Mouse (Mus musculus): ENCODE data around the gene Mtr.
A peak's percentile ranks its signal among the peaks of the same experiment; 100 is the strongest.

Gene Mtr

DNA sequence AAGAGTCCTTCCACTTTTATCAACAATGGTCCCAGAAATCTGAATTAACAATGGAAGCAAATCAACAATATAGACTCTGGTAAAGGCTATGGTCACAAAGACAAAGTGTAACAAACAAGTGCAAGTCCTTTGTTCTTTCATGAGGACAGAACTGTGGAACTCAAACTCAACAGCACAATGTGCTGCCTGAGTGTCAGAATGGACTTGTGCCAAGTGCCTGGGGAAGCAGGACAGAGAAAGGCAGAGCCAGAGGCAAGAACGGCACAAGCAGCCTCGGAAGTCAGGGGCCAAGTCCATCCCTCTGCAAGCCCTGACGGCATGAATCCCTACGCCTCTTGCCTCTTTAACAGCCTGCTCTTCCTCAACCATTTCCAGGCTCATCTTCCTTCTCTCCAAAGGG, 13.9 kb downstream of the Mtr start:
- DNase-seq (ENCODE audit: low read depth, low spot score) = no peak

DNA sequence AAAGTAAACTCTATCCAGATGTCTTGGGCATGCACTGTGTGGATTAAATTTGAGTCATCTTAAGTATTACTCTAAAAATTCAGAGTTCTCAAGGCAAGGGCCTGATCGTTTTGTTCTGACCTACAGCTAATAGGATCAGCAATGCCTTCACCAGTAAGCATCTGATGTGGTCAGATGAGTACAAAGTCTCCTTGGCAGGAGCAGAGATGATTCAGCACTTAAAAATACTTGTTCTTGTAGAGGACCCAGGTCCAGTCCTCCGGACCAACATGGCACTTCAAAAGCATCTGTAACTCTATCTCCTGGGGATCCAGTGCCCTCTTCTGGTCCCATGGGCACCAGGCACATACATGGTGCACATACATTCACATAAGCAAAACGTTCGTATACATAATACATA, 25.8 kb downstream of the Mtr start:
- DNase-seq (ENCODE audit: low read depth, low spot score) = no peak

GRCm38 (mm10) chr13:12228248-12228647, 29.7 kb downstream of the Mtr start:
- no peak for DNase-seq (ENCODE audit: low read depth, low spot score)

DNA sequence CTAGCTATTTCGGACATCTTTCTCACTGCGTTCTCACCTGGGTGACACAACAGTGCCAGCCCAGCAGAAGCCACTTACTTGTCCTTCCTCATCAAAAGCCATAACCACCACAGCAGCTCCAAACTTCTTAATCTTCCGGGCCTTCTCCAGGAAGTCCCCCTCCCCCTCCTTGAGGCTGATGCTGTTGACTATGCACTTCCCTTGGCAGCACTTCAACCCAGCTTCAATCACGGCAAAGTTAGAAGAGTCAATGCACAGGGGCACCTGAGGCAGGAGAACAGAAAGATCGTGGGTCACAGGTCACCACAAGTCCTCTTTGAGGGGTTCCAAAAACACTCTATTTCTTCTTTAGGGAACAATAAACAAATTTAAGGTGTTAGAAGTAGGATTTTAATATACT, 30.3 kb downstream of the Mtr start:
- no peak for DNase-seq (ENCODE audit: low read depth, low spot score)

- DNase-seq (ENCODE audit: low read depth, low spot score) = no peak
Measured at GRCm38 (mm10) chr13:12218603-12219002, 39.3 kb downstream of the Mtr start.

DNA sequence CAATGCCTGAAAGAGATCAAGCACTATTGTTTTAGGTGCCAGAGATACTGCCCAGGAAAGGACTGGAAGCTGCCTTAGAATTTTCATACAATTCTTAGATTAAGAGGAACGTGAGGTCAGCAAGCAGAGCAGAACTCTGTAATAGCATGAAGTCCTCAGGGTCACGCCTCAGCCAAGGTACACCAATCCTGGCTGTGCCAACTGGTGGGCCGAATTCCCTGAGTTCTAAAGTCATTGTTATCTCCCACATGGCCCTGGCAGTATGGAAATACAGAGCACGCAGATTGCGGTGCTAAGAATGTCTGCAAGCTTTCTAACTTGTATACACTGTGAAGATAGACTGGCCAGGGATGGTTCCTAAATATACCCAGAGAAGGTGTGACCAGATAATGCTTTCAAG, 43.0 kb downstream of the Mtr start:
- DNase-seq (ENCODE audit: low read depth, low spot score) = no peak

DNA sequence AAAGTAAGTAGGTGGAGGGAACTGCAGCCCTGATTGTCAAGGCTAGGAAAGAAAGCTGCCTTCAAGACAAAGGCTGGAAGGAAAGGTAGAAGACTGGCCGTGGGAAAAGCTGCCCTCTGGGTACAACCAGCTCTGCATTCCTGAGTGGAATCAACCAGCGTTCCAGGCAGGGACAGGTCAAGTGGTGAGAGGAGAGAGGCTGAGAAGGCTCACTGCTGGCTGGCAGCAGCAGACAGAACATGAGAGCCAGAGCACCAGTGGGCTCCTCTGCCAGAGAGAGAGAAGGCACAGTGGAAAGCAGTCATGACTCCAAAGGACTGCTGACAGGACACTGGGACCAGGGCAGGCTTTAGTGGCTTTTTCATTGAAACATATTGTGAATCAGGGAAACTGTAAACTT, 46.9 kb downstream of the Mtr start:
- DNase-seq (ENCODE audit: low read depth, low spot score) = no peak

DNA sequence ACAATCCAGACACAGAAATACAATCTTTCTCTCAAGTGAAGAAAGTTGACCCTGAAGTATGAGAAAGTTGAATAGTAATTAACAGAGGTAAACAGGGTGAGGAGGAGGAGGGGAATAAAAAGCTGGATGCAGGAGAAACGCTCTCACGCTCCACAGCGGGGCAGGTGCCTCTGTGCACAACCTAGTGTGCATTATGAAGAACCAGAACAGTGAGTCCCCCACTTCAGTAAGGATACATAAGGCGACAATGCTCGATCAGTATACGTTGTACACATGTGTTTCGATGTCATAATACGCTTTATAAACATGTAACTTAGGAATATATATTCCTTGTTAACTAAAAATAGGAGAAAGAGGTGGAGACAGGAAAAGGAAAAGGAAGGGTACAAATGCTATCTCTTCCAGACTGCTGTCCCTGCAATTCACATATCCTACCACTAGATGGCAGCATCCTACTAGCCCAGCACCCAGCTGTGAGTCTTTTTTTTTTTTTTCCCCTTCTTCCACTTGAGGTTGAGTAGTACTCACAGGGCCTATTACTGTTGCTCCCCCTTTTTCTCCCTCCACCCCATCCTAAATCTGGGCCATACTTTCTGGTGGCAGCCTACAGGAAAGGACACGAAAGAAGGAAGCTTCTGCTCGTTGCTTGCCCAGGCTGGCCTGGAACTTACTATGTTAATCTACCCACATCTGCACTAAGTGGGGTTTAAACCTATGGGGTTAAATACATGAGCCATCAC, 47.7 kb downstream of the Mtr start:
- peak; percentile 28 for DNase-seq (ENCODE audit: low read depth, low spot score)

GRCm38 (mm10) chr13:12200372-12200771, 57.5 kb downstream of the Mtr start:
- no peak for DNase-seq (ENCODE audit: low read depth, low spot score)

DNA sequence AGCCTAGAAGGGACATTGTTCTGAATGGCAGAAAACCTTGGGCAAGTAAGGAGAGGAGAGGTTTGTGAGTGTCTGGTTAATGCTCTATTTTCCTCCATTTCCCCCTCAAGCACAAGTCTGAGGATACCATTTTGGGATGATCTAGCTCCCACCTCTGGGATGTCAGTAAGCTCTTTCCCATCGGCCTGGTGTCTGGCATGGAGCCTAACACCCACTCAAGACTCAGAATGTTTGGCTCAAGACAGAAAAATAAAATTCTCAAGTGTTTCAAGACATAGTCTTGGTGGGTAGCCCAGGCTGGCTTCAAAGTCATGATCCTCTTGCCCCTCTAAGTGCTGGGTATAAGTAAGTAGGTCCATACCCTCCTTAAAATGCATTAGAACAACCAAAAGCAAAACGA, 59.4 kb downstream of the Mtr start:
- DNase-seq (ENCODE audit: low read depth, low spot score) = no peak

GRCm38 (mm10) chr13:12196861-12197260, 61.1 kb downstream of the Mtr start:
- no peak for DNase-seq (ENCODE audit: low read depth, low spot score)

DNA sequence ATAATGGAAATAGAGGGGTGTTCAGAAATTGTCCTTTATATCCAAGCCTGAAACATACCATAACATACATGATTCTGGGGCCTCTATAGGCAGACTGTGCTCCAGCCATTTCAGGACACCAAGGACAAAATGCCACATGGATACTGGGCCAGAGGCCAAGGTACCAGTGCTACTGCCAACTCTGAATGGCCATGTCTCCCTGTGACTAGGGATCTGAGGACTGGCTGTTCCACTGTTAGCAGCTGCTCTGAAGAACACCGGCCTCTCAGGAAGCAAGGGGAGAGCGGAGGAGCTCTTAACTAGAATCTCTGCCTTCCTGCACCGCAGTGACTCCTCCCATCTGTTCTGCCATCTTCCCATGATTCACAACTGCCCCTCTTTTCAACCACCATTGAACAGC, 61.9 kb downstream of the Mtr start:
- DNase-seq (ENCODE audit: low read depth, low spot score) = no peak

- no peak for DNase-seq (ENCODE audit: low read depth, low spot score)
Measured at GRCm38 (mm10) chr13:12194942-12195662, 62.8 kb downstream of the Mtr start.

DNA sequence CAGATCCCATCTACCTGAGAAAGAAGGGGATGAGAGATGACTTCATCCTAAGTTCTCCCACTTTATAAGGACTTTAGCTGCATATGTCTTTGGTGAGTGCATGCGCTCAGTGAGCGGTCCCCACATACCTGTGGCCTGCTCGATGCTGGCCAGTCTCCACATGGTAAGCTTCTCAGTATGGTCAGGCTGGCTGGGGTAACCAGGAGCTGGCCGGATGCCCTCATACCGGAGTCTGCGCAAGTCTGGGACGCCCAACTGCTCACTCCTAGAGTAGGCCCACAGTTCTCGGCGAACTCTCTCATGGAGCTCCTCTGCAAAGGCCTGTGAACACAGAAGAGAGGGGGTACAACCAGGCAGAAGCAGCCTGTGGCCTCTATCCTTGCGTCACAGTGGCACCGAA, 68.7 kb downstream of the Mtr start:
- DNase-seq (ENCODE audit: low read depth, low spot score) = no peak

DNA sequence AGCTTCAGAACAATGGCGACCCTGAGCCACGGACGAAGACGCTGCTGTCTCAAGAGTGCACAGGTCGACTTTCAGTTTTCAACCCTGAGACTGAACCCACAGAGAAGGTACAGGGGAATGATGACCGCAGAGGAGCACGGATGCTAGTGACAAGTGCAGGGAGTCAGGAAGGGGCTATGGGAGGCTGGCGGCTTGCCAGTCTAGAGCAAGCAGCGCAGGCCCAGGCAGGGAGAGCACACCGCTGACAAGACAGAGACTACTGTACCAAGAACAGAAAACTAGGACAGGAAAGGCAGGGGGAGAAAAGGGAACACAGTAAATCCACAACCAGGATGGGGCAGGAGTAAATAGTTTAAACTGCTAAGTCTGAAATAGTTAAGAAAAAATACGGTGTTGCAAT, 69.1 kb downstream of the Mtr start:
- DNase-seq (ENCODE audit: low read depth, low spot score) = no peak

DNA sequence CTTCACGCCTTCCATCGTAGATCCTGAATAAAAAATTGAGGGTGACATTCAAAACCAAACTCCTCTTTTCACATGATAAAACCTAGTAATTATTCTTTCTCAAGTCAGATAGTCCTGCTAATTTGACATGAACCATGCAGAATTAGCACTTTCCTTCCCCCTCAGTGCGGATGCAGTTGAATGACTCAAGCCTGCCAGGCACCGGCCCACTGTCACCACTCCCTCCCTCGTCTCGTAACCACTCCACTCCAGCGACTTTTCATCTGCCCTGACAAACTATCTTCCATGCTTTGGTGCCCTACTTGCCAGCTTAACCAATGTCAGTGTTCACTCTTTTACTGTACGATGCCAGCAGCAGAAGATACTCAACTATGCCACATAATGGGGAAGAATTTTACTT, 78.4 kb downstream of the Mtr start:
- no peak for DNase-seq (ENCODE audit: low read depth, low spot score)

- peak; percentile 76 for DNase-seq (ENCODE audit: low read depth, low spot score)
Measured at GRCm38 (mm10) chr13:12176761-12177160, 81.2 kb downstream of the Mtr start.

DNA sequence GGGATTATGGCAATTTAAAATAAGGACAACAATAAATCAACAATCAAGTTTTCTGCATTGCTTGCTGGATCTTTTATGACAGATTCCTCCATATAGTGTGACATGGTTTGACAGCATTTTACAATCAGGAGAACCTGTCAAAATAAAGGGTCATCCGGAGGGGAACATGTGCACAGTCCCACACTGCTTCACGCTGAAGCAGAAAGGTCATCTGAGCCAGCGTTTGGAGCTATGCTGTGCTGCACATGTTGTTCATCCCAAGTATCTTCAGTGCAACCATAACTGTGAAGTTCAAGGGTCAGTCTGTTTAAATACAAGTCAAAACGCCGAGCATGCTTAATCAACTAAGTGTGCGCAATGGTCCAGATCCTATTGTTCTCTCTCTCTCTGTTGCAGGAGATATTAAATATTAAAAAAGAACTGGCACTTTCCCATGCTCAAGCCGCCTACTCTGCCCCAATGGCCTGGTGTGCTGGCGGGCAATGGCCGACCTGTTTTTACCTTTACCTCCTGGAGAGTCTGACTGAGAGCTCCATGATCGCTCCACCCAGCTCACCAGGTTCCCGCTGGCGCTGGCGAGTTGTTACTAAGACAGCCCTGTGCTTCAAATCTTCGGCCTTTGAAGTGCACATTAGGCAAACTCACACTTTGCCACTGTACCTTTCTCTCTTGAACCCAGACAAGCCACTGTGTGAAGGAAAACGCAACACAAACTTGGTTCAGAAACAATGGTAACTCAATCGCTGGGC, 81.8 kb downstream of the Mtr start:
- no peak for DNase-seq (ENCODE audit: low read depth, low spot score)

DNA sequence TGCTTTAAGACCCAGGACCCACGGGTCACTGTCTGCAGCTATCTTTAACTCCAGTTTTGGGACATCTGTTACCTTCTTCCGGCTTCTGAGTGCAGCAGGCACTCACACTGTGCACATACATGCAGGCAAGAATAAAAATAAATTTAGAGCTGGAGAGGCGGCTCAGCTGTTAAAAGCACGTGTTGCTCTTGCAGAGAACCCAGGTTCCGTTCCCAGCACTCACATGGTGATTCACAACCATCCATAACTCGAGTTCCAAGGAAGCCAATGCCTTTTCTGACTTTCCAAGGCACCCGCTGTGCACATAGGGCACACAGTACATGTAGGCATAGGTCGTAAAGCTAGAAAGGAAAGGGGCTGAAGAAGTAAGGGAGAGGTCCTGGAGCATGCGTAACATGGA, 90.6 kb downstream of the Mtr start:
- DNase-seq (ENCODE audit: low read depth, low spot score) = no peak

DNA sequence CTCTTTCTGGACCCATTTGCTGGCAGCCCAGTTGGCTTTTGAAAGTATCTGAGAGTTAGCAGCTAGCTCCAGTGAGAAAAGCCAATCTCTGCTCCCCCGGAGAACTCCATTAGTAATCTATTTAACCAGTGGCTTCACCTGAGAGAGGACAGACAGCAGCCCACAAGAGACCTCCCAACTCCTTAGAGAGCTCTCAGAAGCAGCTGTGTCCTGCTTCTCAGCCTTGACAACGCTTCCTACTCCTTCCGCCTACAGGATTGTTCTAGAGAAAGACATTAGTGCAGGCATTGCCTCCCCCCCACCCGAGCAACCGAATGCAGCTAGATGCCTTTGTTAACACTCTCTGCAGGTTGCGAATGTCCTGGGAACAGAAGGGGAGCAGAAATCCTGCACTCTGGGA, 91.5 kb downstream of the Mtr start:
- no peak for DNase-seq (ENCODE audit: low read depth, low spot score)

DNA sequence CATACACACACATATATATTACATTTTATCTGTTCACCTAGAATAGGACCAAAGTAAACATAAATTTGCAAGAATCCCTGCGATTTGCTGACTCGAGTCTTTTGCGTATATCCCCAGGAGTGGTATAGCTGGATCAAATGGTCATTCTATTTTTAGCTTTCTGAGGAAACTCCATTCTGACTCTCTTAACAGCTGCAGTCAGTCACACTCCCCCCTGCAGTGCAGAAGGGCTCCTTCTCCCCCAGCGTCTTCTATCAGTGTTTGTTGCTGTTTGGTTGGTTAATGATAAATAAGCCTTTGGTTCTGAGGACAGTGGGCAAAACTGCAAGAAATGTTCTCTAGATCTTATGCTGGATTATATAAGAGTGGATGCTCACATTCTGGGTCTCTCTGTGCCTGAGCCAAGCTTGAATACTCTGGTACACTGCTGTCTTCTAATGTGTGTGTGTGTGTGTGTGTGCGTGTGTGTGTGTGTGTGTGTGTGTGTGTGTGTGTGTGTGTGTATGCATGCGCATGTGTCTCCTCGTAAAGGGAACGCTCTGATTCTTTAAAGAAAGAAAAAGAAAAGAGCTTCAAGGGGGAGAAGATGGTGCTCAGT, 92.4 kb downstream of the Mtr start:
- no peak for DNase-seq (ENCODE audit: low read depth, low spot score)

GRCm38 (mm10) chr13:12162457-12162856, 95.5 kb downstream of the Mtr start:
- DNase-seq (ENCODE audit: low read depth, low spot score) = no peak
